Mouse (Mus musculus) thymus, adult 2 months (tissue): ENCODE measurements at regions not wholly inside any gene's neighbourhood (a gene's known extent, or its start where the extent isn't known, plus 50 kb on each side); places are given as distances from the start of the nearest gene placed in this dataset.

Experiments
- CTCF ChIP-seq: fragments of 200-500 bp; IDR thresholded peaks from 2 replicates; pipeline ENCODE4 v1.5.1; 2012; ENCODE audit warnings: mild to moderate bottlenecking, control low read depth, low read length, moderate library complexity, borderline replicate concordance; ENCODE audit not compliant: control insufficient read depth, poor library complexity, insufficient read depth; ENCODE audit errors: extremely low read depth
- POLR2A ChIP-seq: fragments of 200-500 bp; IDR thresholded peaks from 2 replicates; pipeline ENCODE4 v1.6.1; 2012; ENCODE audit warnings: mild to moderate bottlenecking, low read length, control low read depth, moderate library complexity; ENCODE audit not compliant: control insufficient read depth, poor library complexity, insufficient read depth; ENCODE audit errors: extremely low read depth

DNA sequence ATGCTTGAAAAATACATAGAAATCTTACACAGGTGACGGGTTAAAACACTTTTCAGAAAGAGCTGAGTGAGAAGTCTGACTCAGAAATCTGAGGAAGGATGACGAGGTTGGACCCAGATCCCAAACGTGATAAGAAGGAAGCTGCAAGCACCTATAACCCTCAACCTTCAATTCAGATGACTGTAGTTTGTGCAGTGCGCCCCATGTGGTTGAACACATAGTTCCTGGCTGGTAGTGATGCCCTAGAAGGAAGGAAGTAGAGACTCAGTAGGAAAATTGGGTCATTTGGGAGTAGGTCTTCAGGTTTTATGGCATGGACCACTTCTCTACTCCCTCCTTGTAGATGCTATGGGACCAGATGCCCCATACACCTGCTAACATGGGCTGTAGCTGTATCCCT is 120.6 kb downstream of the Tmem26 start:
- no peak for TF ChIP-seq CTCF
- TF ChIP-seq POLR2A, result no peak
